Mouse (Mus musculus) testis, adult 2 months (tissue): ENCODE results near the gene Lrrc66.

ENCODE experiments used
- CTCF ChIP-seq: fragments of 200-500 bp; IDR thresholded peaks from 2 replicates; pipeline ENCODE4 v1.5.1; 2012; ENCODE audit warnings: low read depth, mild to moderate bottlenecking, inconsistent platforms, low read length, moderate library complexity; ENCODE audit not compliant: control insufficient read depth, insufficient read depth, insufficient replicate concordance
- POLR2A ChIP-seq: fragments of 200-500 bp; IDR thresholded peaks from 2 replicates; pipeline ENCODE4 v1.6.1; 2012; ENCODE audit warnings: low read depth, mild to moderate bottlenecking, inconsistent platforms, low read length, moderate library complexity; ENCODE audit not compliant: control insufficient read depth

DNA sequence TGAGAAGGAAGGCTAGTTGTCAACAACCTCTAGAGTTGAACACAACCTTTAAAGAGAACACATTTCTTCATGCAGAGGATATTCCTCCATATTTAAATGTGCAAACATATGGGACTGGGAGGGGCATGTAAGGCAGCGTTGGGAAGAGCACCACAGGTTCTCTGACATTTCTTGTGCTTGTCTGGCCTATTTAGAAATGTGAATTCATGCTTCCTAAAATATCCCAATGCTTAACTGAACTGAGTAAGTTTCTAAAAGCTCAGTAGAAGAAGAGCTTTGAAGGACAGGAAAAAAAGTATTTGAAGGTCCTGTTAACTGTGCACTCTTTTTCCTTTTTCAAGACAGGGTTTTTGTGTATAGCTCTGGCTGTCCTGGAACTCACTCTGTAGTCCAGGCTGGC is 13.4 kb downstream of the Lrrc66 start:
- no peak for TF ChIP-seq CTCF
- no peak for TF ChIP-seq POLR2A
